Mouse (Mus musculus): ENCODE measurements around the gene Slc12a9. TPM values are rescaled to one million over a fixed set of nuclear protein-coding genes. Genes with fewer than 3 reads are reported as not detected.

Slc12a9 gene
- total RNA-seq, 2 experiments from 2014 or later, result 3.1 to 3.3 TPM

Small RNAs within 50 kb of the gene (microRNA-seq; reads per million reads assigned to microRNA genes)
- gene Mir7036 (0 to 0.64 reads per million in 2 experiments), gene Mir8116 (0.32 to 1.0 reads per million in 2 experiments)

Other genes starting within 250 kb of the Slc12a9 start
- 1 to 10 TPM; 7.6 to 9.1 TPM for gene Trim56, start 217.4 kb downstream of the Slc12a9 start, total RNA-seq (2021)
- not detected for gene Muc3, start 184.3 kb downstream of the Slc12a9 start, total RNA-seq (2021)
- gene Muc3a, start 121.2 kb downstream of the Slc12a9 start, total RNA-seq (2021), result under 1 TPM; 0.21 to 0.31 TPM
- 10 to 100 TPM; 48.8 to 59.8 TPM for gene Ache, start 46.1 kb downstream of the Slc12a9 start, total RNA-seq (2021)
- 10 to 100 TPM; 30.5 to 36.3 TPM for gene Ufsp1, start 39.0 kb downstream of the Slc12a9 start, total RNA-seq (2021)
- gene Srrt, start 25.9 kb downstream of the Slc12a9 start, total RNA-seq (2021), result 10 to 100 TPM; 39.0 to 40.6 TPM
- 1 to 10 TPM; 7.9 to 9.6 TPM for gene Trip6, start 19.2 kb downstream of the Slc12a9 start, total RNA-seq (2021)
- gene Ephb4, start 16.5 kb upstream of the Slc12a9 start, total RNA-seq (2021), result 10 to 100 TPM; 26.5 to 27.4 TPM
- under 1 TPM; 0.02 TPM for gene Zan, start 143.5 kb upstream of the Slc12a9 start, total RNA-seq (2021)
- gene Pop7, start 168.9 kb upstream of the Slc12a9 start, total RNA-seq (2021), result 10 to 100 TPM; 15.9 to 16.1 TPM
- 10 to 100 TPM; 13.4 to 18.5 TPM for gene Gigyf1, start 185.0 kb upstream of the Slc12a9 start, total RNA-seq (2021)
- not detected for gene Epo, start 199.6 kb upstream of the Slc12a9 start, total RNA-seq (2021)
- gene Gnb2, start 199.9 kb upstream of the Slc12a9 start, total RNA-seq (2021), result 100 to 1,000 TPM; 194 to 231 TPM
- not detected for gene Actl6b, start 219.9 kb upstream of the Slc12a9 start, total RNA-seq (2021)
- under 1 TPM in 1 of 2 experiments, not detected in 1; 0.06 TPM for gene Tfr2, start 236.2 kb upstream of the Slc12a9 start, total RNA-seq (2021)